ENCODE assay signal across 21 mouse cellular contexts in the genomic region with DNA sequence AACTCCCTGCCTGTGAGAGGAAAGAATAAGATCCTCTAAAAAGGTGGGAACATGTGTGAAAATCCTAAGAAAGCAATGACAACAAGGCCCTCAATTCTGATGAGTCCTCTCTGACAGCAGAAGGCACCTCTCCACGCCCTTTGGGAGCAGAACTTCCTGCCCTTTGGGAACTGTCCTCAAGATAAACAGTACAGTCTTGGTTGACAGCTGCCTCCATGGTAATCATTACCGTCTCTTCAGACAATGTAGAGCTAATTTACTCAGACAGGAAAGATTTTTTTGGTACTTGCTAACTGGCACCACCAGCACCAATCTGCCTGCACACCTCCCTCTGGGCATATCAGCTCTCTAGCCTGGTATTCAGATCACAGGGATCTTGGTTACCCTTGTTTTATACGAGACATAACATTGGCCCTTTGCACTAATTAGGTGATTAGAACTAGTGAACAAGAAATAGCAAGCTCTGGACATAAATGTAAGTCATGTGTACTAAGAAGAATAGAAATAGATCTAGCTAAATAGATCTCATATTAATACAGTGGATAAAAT. TPM values are rescaled to one million over a fixed set of nuclear protein-coding genes. Genes with fewer than 3 reads are reported as not detected.
DNase-seq lines count a peak whose midpoint lies in the region; ATAC-seq lines count a peak whose summit lies in the region.
"Had no signal": no experiment of that assay in that cellular context is flagged by ENCODE, and none has a peak within 500 bp of the region (broad histone marks: within the 10 kb centered on the region; RNA-seq: fewer than 3 reads in every experiment).

No protein-coding gene starts in this region.

- ATAC-seq in midbrain, embryonic 12.5 days (ENCODE audit: low FRiP score, low read depth), result peak; percentile 56; the same call in 1 of the 2 replicates
- ATAC-seq in midbrain, embryonic 15.5 days (replicated peaks), result no peak; the same call in 1 of the 2 replicates
- ATAC-seq in midbrain, embryonic 16.5 days, result peak; percentile 77
- ATAC-seq in midbrain, embryonic 11.5 days (ENCODE audit: low FRiP score), result no peak
- ATAC-seq in embryonic facial prominence, embryonic 14.5 days (ENCODE audit: low read depth), result peak; percentile 71; the same call in 1 of the 2 replicates
- ATAC-seq: forebrain, embryonic 13.5 days; forebrain, embryonic 15.5 days; forebrain, postnatal 0 days had no signal

- H3K36me3 ChIP-seq in midbrain, embryonic 12.5 days, result no peaks in the 10 kb centered on the region
- no peaks in the 10 kb centered on the region for H3K36me3 ChIP-seq in midbrain, embryonic 15.5 days (replicated peaks)
- H3K36me3 ChIP-seq in midbrain, embryonic 16.5 days (ENCODE audit: control insufficient read depth, insufficient read depth, low read length), result no peaks in the 10 kb centered on the region
- no peaks in the 10 kb centered on the region for H3K36me3 ChIP-seq in midbrain, embryonic 11.5 days (ENCODE audit: control insufficient read depth, insufficient read depth, low read length)
- no peaks in the 10 kb centered on the region for H3K36me3 ChIP-seq in embryonic facial prominence, embryonic 14.5 days (ENCODE audit: control insufficient read depth, insufficient read depth, low read length)
- H3K36me3 ChIP-seq: embryonic facial prominence, embryonic 13.5 days; forebrain, embryonic 15.5 days had no signal

- H3K9me3 ChIP-seq in midbrain, embryonic 12.5 days, result no peaks in the 10 kb centered on the region
- no peaks in the 10 kb centered on the region for H3K9me3 ChIP-seq in midbrain, embryonic 15.5 days
- H3K9me3 ChIP-seq in midbrain, embryonic 16.5 days (replicated peaks; ENCODE audit: control insufficient read depth, low read length, poor library complexity, severe bottlenecking), result no peaks in the 10 kb centered on the region
- no peaks in the 10 kb centered on the region for H3K9me3 ChIP-seq in midbrain, embryonic 11.5 days (ENCODE audit: control insufficient read depth, low read length)
- H3K9me3 ChIP-seq in embryonic facial prominence, embryonic 14.5 days (ENCODE audit: control insufficient read depth, low read length), result no peaks in the 10 kb centered on the region
- H3K9me3 ChIP-seq: embryonic facial prominence, embryonic 13.5 days; forebrain, embryonic 13.5 days; forebrain, embryonic 15.5 days had no signal

- H3K27ac ChIP-seq in midbrain, embryonic 12.5 days (replicated peaks), result no peak overlapping the region
- H3K27ac ChIP-seq in midbrain, embryonic 15.5 days, result no peak overlapping the region
- no peak overlapping the region for H3K27ac ChIP-seq in midbrain, embryonic 16.5 days (ENCODE audit: low read length)
- H3K27ac ChIP-seq in midbrain, embryonic 11.5 days (ENCODE audit: low read depth, low read length), result no peak overlapping the region
- no peak overlapping the region for H3K27ac ChIP-seq in embryonic facial prominence, embryonic 14.5 days (replicated peaks; ENCODE audit: low read depth, low read length)
- H3K27ac ChIP-seq: embryonic facial prominence, embryonic 13.5 days; forebrain, embryonic 13.5 days; forebrain, embryonic 15.5 days had no signal

- no peak overlapping the region for H3K9ac ChIP-seq in midbrain, embryonic 12.5 days (replicated peaks)
- H3K9ac ChIP-seq in midbrain, embryonic 15.5 days, result no peak overlapping the region
- H3K9ac ChIP-seq in midbrain, embryonic 16.5 days (ENCODE audit: low read depth, low read length), result no peak overlapping the region
- H3K9ac ChIP-seq in midbrain, embryonic 11.5 days (ENCODE audit: low read length), result no peak overlapping the region
- H3K9ac ChIP-seq in embryonic facial prominence, embryonic 14.5 days (ENCODE audit: low read depth, low read length), result no peak overlapping the region
- H3K9ac ChIP-seq: embryonic facial prominence, embryonic 13.5 days; forebrain, embryonic 13.5 days; forebrain, embryonic 15.5 days; forebrain, postnatal 0 days had no signal

- H3K4me2 ChIP-seq in midbrain, embryonic 12.5 days (replicated peaks), result no peak overlapping the region
- H3K4me2 ChIP-seq in midbrain, embryonic 15.5 days, result no peak overlapping the region
- H3K4me2 ChIP-seq in midbrain, embryonic 16.5 days (ENCODE audit: low read length), result no peak overlapping the region
- no peak overlapping the region for H3K4me2 ChIP-seq in midbrain, embryonic 11.5 days
- no peak overlapping the region for H3K4me2 ChIP-seq in embryonic facial prominence, embryonic 14.5 days (ENCODE audit: low read depth, low read length)
- H3K4me2 ChIP-seq: embryonic facial prominence, embryonic 13.5 days; forebrain, embryonic 13.5 days; forebrain, embryonic 15.5 days had no signal

- no peak for DNase-seq in midbrain, embryonic 11.5 days (ENCODE audit: low spot score, missing footprints)
- DNase-seq in retina, postnatal 1 day, result peak; percentile 15
- DNase-seq in retina, embryonic 14.5 days (ENCODE audit: low spot score), result no peak
- DNase-seq in embryonic facial prominence, embryonic 14.5 days (ENCODE audit: low spot score), result peak; percentile 26
- no peak for DNase-seq in cerebellum, postnatal 4 days (ENCODE audit: low spot score in 2 of 2)
- DNase-seq: adrenal gland, adult 2 months; adrenal gland, postnatal 10 days; adrenal gland, postnatal 25 days; cerebellum, adult 11-12 months; cerebellum, adult 2 months; cerebellum, adult 9-10 months; cerebellum, postnatal 10 days; cerebellum, postnatal 25 days; embryo, embryonic 11 days; forebrain, postnatal 0 days had no signal

- no peaks in the 10 kb centered on the region for H3K27me3 ChIP-seq in midbrain, embryonic 12.5 days
- H3K27me3 ChIP-seq in midbrain, embryonic 15.5 days (replicated peaks), result no peaks in the 10 kb centered on the region
- no peaks in the 10 kb centered on the region for H3K27me3 ChIP-seq in midbrain, embryonic 16.5 days (ENCODE audit: control insufficient read depth, insufficient read depth, low read depth, low read length)
- H3K27me3 ChIP-seq in midbrain, embryonic 11.5 days (ENCODE audit: control insufficient read depth, insufficient read depth, low read length), result no peaks in the 10 kb centered on the region
- no peaks in the 10 kb centered on the region for H3K27me3 ChIP-seq in embryonic facial prominence, embryonic 14.5 days (replicated peaks; ENCODE audit: control insufficient read depth, insufficient read depth, low read length)
- H3K27me3 ChIP-seq: embryonic facial prominence, embryonic 13.5 days; forebrain, embryonic 13.5 days; forebrain, embryonic 15.5 days had no signal

- 62% methylated on average over 3 of the region's 3 CpGs for WGBS in midbrain, embryonic 12.5 days
- WGBS in midbrain, embryonic 15.5 days, result 57% methylated on average over 3 of the region's 3 CpGs
- 52% methylated on average over 3 of the region's 3 CpGs for WGBS in midbrain, embryonic 16.5 days
- 56% methylated on average over 3 of the region's 3 CpGs for WGBS in midbrain, embryonic 11.5 days
- 32% methylated on average over 3 of the region's 3 CpGs for WGBS in embryonic facial prominence, embryonic 14.5 days

- H3K4me3 ChIP-seq in midbrain, embryonic 12.5 days, result no peak overlapping the region
- H3K4me3 ChIP-seq in midbrain, embryonic 15.5 days, result no peak overlapping the region
- no peak overlapping the region for H3K4me3 ChIP-seq in midbrain, embryonic 16.5 days (ENCODE audit: low read depth, low read length)
- no peak overlapping the region for H3K4me3 ChIP-seq in midbrain, embryonic 11.5 days (ENCODE audit: low read depth, low read length)
- no peak overlapping the region for H3K4me3 ChIP-seq in embryonic facial prominence, embryonic 14.5 days (ENCODE audit: low read depth, low read length)
- H3K4me3 ChIP-seq: embryonic facial prominence, embryonic 13.5 days; forebrain, embryonic 13.5 days; forebrain, embryonic 15.5 days had no signal

- no peaks in the 10 kb centered on the region for H3K4me1 ChIP-seq in midbrain, embryonic 12.5 days
- no peaks in the 10 kb centered on the region for H3K4me1 ChIP-seq in midbrain, embryonic 15.5 days
- no peaks in the 10 kb centered on the region for H3K4me1 ChIP-seq in midbrain, embryonic 16.5 days (ENCODE audit: control insufficient read depth, insufficient read depth, low read length)
- H3K4me1 ChIP-seq in midbrain, embryonic 11.5 days (ENCODE audit: control insufficient read depth, insufficient read depth, low read length), result no peaks in the 10 kb centered on the region
- H3K4me1 ChIP-seq in embryonic facial prominence, embryonic 14.5 days (ENCODE audit: control insufficient read depth, insufficient read depth, low read length), result no peaks in the 10 kb centered on the region
- H3K4me1 ChIP-seq: embryonic facial prominence, embryonic 13.5 days; forebrain, embryonic 13.5 days; forebrain, embryonic 15.5 days had no signal

RNA-seq across cellular contexts. Expression of a gene that starts 40.4 kb away (rescaled TPM):
- polyA plus RNA-seq in midbrain, embryonic 12.5 days (2016; fragmentation: Nextera tagmentation; extraction: Ambion mirVana), result 33.9 and 35.4 TPM in 2 replicates
- 3.4 and 4.5 TPM in 2 replicates for polyA plus RNA-seq in midbrain, embryonic 15.5 days (2015; fragmentation: Nextera tagmentation; extraction: Ambion mirVana)
- polyA plus RNA-seq in midbrain, embryonic 16.5 days (2015; fragmentation: Nextera tagmentation; extraction: Ambion mirVana), result 2.8 and 3.4 TPM in 2 replicates
- 45.9 and 48.9 TPM in 2 replicates for polyA plus RNA-seq in midbrain, embryonic 11.5 days (2014; fragmentation: Nextera tagmentation; extraction: Ambion mirVana)
- 24.2 and 27.1 TPM in 2 replicates for polyA plus RNA-seq in embryonic facial prominence, embryonic 14.5 days (2014; fragmentation: Nextera tagmentation; extraction: Ambion mirVana)

Comparison
In these comparisons a context has a peak if more than half of its experiments do, and no peak if none do; other contexts are left out.
1. ATAC-seq: peak in midbrain, embryonic 12.5 days (single experiment), midbrain, embryonic 16.5 days (single experiment) and embryonic facial prominence, embryonic 14.5 days (single experiment); none in midbrain, embryonic 15.5 days (single experiment) and midbrain, embryonic 11.5 days (single experiment).
2. DNase-seq: peak in retina, postnatal 1 day (single experiment) and embryonic facial prominence, embryonic 14.5 days (single experiment); none in midbrain, embryonic 11.5 days (single experiment), retina, embryonic 14.5 days (single experiment) and cerebellum, postnatal 4 days (0 of 2).